Mouse (Mus musculus): ENCODE results near the gene Lrrtm4. TPM values are rescaled to one million over a fixed set of nuclear protein-coding genes. Genes with fewer than 3 reads are reported as not detected.

Lrrtm4 gene
- polyA plus RNA-seq, 1 experiment from 2014 or later: 19.9 TPM

DNA sequence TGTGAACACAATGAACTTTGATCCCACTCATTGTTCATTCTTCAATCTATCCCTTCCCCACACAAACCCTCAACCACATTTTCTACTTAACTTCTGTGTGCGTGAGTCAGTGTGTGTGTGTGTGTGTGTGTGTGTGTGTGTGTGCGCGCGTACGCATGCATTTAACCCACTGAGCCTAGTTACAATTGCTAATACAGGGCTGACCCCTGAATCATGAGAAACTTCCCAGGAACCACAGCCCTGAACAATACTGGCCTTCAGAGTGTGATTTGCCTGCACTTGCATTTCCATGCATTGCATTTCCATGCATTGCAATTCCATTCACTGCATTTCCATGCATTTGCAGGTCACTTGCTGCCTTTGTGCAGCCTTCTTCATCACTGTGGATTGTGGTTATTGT lies 701.8 kb downstream of the Lrrtm4 start:
- no peaks in the 10 kb centered on the region for H3K36me3 ChIP-seq (ENCODE audit: control insufficient read depth, insufficient read depth, low read length)
- H3K27ac ChIP-seq (ENCODE audit: low read depth, low read length): no peak overlapping the region
- ATAC-seq: no peak
- H3K27me3 ChIP-seq (replicated peaks; ENCODE audit: control insufficient read depth, insufficient read depth, low read length): no peaks in the 10 kb centered on the region
- H3K4me2 ChIP-seq (ENCODE audit: low read length): no peak overlapping the region
- H3K4me3 ChIP-seq (ENCODE audit: low read length): no peak overlapping the region
- H3K4me1 ChIP-seq (ENCODE audit: control insufficient read depth, insufficient read depth, low read depth, low read length): no peaks in the 10 kb centered on the region
- H3K9me3 ChIP-seq (ENCODE audit: control insufficient read depth, low read length): no peaks in the 10 kb centered on the region
- no peak overlapping the region for H3K9ac ChIP-seq (ENCODE audit: low read depth, low read length)
- WGBS: 77% methylated on average over 5 of the region's 5 CpGs

DNA sequence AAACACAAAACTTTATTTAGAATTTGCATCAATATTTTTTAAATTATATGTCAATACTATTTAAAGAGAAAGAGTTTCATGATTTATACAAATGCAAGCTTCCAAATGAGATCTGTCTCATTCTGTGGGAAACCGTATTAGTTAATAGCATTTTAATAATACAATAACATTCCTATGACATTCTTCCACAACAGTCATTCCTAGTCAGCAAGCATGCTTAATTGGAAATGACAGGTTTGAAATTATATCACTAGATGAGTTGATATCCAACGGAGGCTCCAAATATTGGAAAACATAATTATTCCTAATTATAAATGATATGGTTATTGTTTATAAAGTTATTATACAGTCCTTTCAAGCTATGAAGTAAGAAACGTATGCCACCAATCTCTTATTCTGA lies 714.7 kb downstream of the Lrrtm4 start:
- H3K9ac ChIP-seq (ENCODE audit: low read depth, low read length): no peak overlapping the region
- no peaks in the 10 kb centered on the region for H3K4me1 ChIP-seq (ENCODE audit: control insufficient read depth, insufficient read depth, low read depth, low read length)
- H3K4me2 ChIP-seq (ENCODE audit: low read length): no peak overlapping the region
- 71% methylated on average over 3 of the region's 3 CpGs for WGBS
- ATAC-seq: no peak
- H3K27ac ChIP-seq (ENCODE audit: low read depth, low read length): no peak overlapping the region
- no peak overlapping the region for H3K4me3 ChIP-seq (ENCODE audit: low read length)
- no peaks in the 10 kb centered on the region for H3K36me3 ChIP-seq (ENCODE audit: control insufficient read depth, insufficient read depth, low read length)
- no peaks in the 10 kb centered on the region for H3K9me3 ChIP-seq (ENCODE audit: control insufficient read depth, low read length)
- no peaks in the 10 kb centered on the region for H3K27me3 ChIP-seq (replicated peaks; ENCODE audit: control insufficient read depth, insufficient read depth, low read length)

DNA sequence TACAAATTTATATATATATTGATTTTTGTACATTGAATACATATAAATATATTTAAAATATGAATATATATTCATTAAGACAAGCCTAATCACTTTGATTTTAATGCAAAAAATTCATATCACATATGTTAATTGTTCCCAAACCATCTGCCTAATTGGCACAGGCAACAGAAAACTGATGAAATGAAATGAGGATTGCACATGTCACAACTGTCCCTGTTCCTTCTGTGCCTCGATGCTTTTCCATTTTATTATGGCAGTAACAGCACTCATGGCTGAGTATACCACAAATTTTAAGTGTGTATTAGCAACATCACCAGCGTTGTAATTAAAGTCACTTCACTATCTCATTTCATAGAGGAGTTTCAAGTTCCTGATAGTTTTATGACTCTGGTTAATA lies 732.1 kb downstream of the Lrrtm4 start:
- no peak overlapping the region for H3K9ac ChIP-seq (ENCODE audit: low read depth, low read length)
- no peak overlapping the region for H3K4me3 ChIP-seq (ENCODE audit: low read length)
- H3K27ac ChIP-seq (ENCODE audit: low read depth, low read length): no peak overlapping the region
- no peaks in the 10 kb centered on the region for H3K4me1 ChIP-seq (ENCODE audit: control insufficient read depth, insufficient read depth, low read depth, low read length)
- WGBS: 73% methylated on average over 2 of the region's 2 CpGs
- no peak overlapping the region for H3K4me2 ChIP-seq (ENCODE audit: low read length)
- no peaks in the 10 kb centered on the region for H3K27me3 ChIP-seq (replicated peaks; ENCODE audit: control insufficient read depth, insufficient read depth, low read length)
- no peaks in the 10 kb centered on the region for H3K9me3 ChIP-seq (ENCODE audit: control insufficient read depth, low read length)
- ATAC-seq: no peak
- H3K36me3 ChIP-seq (ENCODE audit: control insufficient read depth, insufficient read depth, low read length): no peaks in the 10 kb centered on the region

DNA sequence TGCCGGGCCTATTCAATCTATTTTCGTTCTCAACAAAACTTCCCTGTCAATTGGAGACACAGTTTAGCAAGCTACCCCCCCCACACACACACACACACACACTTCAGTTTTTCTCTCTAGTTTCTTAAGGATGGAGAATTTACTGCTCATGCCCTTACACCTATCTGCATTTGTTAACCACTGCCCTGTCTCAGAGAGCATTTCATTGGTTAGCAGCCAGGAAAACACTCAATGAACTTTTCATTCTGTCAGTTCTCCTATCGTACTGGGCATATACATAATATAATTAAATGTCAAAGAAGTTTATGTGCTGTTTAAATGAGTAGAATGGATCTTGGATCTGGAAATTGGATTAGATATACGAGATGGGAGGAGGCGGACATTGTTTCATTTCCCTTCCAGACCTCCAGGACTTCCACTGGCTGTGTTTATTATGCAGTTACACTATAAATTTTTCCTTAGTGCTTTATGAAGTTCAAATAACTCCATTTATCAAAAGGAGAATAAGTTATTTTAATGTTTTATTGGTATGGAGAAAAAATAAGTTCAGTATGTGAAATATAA lies 742.0 kb downstream of the Lrrtm4 start:
- 79% methylated on average over 5 of the region's 5 CpGs for WGBS

DNA sequence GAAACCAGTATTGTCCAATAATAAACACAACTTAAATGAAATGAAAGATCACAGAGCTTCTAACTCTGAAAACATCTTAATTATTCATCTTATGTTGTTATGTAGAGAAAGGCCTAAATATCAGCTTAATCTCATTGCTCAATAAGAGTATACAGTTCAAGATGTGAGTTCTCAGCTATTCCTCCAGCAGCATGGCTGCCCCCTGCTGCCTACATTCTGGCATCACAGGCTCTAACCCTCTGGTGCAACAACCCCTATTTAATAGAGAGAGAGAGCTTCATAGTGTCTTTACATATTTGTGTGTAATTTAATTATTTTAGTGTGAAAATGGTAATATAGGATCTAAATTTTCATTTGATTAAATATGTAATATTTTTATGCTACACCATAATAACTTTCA lies 767.6 kb downstream of the Lrrtm4 start:
- no peak for ATAC-seq
- Histone ChIP-seq H3K27me3 (replicated peaks; ENCODE audit: control insufficient read depth, insufficient read depth, low read length) (no peaks in the 10 kb centered on the region), H3K9me3 (ENCODE audit: control insufficient read depth, low read length) (no peaks in the 10 kb centered on the region)

More for the DNA sequence above, 742.0 kb downstream of the Lrrtm4 start:
- Histone ChIP-seq H3K9ac (ENCODE audit: low read depth, low read length) (no peak overlapping the region), H3K4me3 (ENCODE audit: low read length) (no peak overlapping the region), H3K27ac (ENCODE audit: low read depth, low read length) (no peak overlapping the region), H3K36me3 (ENCODE audit: control insufficient read depth, insufficient read depth, low read length) (no peaks in the 10 kb centered on the region), H3K4me2 (ENCODE audit: low read length) (no peak overlapping the region), H3K4me1 (ENCODE audit: control insufficient read depth, insufficient read depth, low read depth, low read length) (no peaks in the 10 kb centered on the region), H3K9me3 (ENCODE audit: control insufficient read depth, low read length) (no peaks in the 10 kb centered on the region), H3K27me3 (replicated peaks; ENCODE audit: control insufficient read depth, insufficient read depth, low read length) (no peaks in the 10 kb centered on the region)
- no peak for ATAC-seq

DNA sequence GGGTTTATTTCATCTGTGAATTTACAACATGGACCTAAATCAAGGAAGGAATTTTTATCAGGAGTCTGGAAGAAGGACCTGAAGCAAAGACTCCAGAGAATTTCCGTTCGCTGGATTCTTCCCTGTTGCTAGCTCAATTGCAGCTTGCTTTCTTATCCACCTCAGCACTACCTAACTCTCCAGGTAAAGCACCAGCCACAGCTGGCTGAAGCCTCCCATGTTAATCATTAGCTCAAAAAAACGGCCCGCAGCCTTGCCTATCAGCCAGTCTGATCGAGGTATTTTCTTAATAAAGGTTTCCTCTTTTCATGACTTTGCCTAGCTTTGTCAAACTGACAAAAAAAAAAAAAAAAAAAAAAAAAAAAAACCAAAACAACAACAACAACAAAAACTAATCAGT lies 805.1 kb downstream of the Lrrtm4 start:
- H3K4me1 ChIP-seq (ENCODE audit: control insufficient read depth, insufficient read depth, low read depth, low read length): no peaks in the 10 kb centered on the region
- no peak overlapping the region for H3K9ac ChIP-seq (ENCODE audit: low read depth, low read length)
- 85% methylated on average over 5 of the region's 5 CpGs for WGBS
- H3K4me2 ChIP-seq (ENCODE audit: low read length): no peak overlapping the region
- no peak for ATAC-seq
- no peak overlapping the region for H3K27ac ChIP-seq (ENCODE audit: low read depth, low read length)
- H3K4me3 ChIP-seq (ENCODE audit: low read length): no peak overlapping the region
- H3K27me3 ChIP-seq (replicated peaks; ENCODE audit: control insufficient read depth, insufficient read depth, low read length): no peaks in the 10 kb centered on the region
- no peaks in the 10 kb centered on the region for H3K9me3 ChIP-seq (ENCODE audit: control insufficient read depth, low read length)
- H3K36me3 ChIP-seq (ENCODE audit: control insufficient read depth, insufficient read depth, low read length): no peaks in the 10 kb centered on the region

More for the DNA sequence above, 767.6 kb downstream of the Lrrtm4 start:
- Histone ChIP-seq H3K4me2 (ENCODE audit: low read length) (no peak overlapping the region), H3K27ac (ENCODE audit: low read depth, low read length) (no peak overlapping the region), H3K4me1 (ENCODE audit: control insufficient read depth, insufficient read depth, low read depth, low read length) (no peaks in the 10 kb centered on the region), H3K9ac (ENCODE audit: low read depth, low read length) (no peak overlapping the region), H3K36me3 (ENCODE audit: control insufficient read depth, insufficient read depth, low read length) (no peaks in the 10 kb centered on the region), H3K4me3 (ENCODE audit: low read length) (no peak overlapping the region)

DNA sequence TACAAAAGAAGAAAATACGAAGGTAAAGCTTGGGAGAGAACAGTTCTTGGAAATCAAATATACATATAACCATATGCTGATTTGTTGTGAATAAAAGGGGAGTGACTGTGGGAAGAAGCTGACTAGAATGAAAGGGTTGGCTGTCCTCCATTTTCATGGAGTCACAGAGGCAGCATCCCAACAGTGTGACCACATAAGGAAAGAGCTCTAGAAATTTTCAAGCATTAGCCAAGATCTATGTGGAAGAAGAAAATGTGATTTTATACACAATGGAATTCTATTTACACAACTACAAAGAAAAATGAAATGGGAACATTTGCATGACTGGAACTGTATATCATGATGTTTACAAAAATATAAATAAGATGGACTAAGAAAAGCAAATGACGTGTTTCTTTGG lies 821.1 kb downstream of the Lrrtm4 start:
- ATAC-seq: no peak
- Histone ChIP-seq H3K27me3 (replicated peaks; ENCODE audit: control insufficient read depth, insufficient read depth, low read length) (no peaks in the 10 kb centered on the region), H3K4me3 (ENCODE audit: low read length) (no peak overlapping the region), H3K36me3 (ENCODE audit: control insufficient read depth, insufficient read depth, low read length) (no peaks in the 10 kb centered on the region), H3K4me1 (ENCODE audit: control insufficient read depth, insufficient read depth, low read depth, low read length) (no peaks in the 10 kb centered on the region), H3K4me2 (ENCODE audit: low read length) (no peak overlapping the region), H3K9me3 (ENCODE audit: control insufficient read depth, low read length) (no peaks in the 10 kb centered on the region), H3K9ac (ENCODE audit: low read depth, low read length) (no peak overlapping the region), H3K27ac (ENCODE audit: low read depth, low read length) (no peak overlapping the region)
- WGBS: 92% methylated on average over 2 of the region's 2 CpGs

DNA sequence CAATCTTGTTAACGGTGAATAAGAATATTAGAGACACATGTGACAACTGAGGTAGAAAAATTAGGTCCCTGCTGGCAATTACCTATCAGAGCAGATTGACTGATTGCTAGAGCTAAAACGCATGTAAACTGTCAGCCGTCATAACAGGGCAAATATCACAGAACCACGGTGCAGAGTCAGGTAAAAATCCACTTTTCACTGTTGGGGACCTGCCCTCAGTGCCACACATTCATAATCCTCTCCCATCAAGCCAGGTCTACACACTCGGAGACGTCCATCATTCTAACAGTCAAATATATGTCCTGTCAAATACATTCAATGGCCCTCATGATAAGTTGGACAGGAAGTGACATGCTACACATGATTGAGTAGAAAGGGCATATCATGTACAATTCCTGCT lies 826.6 kb downstream of the Lrrtm4 start:
- Histone ChIP-seq H3K4me2 (ENCODE audit: low read length) (no peak overlapping the region), H3K9ac (ENCODE audit: low read depth, low read length) (no peak overlapping the region), H3K4me1 (ENCODE audit: control insufficient read depth, insufficient read depth, low read depth, low read length) (no peaks in the 10 kb centered on the region), H3K4me3 (ENCODE audit: low read length) (no peak overlapping the region), H3K36me3 (ENCODE audit: control insufficient read depth, insufficient read depth, low read length) (no peaks in the 10 kb centered on the region), H3K9me3 (ENCODE audit: control insufficient read depth, low read length) (no peaks in the 10 kb centered on the region), H3K27me3 (replicated peaks; ENCODE audit: control insufficient read depth, insufficient read depth, low read length) (no peaks in the 10 kb centered on the region), H3K27ac (ENCODE audit: low read depth, low read length) (no peak overlapping the region)
- ATAC-seq: peak; percentile 63; the same call in 1 of the 2 replicates
- WGBS: 71% methylated on average over 6 of the region's 6 CpGs

DNA sequence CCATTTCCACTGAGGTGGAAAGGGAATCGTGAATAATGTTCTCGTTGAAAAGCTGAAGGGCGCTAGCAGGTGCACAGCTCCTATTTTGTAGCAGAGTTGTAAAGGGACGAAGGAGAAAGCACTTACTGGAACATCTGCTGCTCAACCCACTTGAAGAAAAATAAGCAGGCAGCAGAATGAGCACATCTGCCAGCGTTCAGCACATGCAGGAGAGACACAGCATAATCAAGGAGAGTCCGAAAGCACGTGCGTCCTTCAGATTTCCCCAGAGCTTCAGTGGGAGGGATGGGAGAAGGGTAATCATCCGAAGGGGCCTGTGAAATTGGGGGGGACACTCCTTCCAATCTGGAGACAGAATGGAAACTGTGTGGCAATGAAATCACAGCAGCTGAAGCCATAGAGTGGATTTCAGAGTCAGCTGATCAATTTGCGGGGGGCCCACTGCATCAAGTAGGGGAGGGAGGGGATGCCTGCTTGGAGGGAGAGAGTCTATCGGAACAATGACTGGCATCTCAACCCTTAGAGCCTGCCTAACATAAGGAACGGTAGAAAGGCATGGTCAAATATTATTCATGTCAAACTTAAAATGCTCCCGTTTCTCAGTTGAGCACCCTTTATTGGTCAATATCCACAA lies 838.4 kb downstream of the Lrrtm4 start:
- H3K27ac ChIP-seq (ENCODE audit: low read depth, low read length): no peak overlapping the region
- no peaks in the 10 kb centered on the region for H3K9me3 ChIP-seq (ENCODE audit: control insufficient read depth, low read length)
- H3K9ac ChIP-seq (ENCODE audit: low read depth, low read length): peak overlapping the region; percentile 22; the same call in 1 of the 2 replicates
- peak; percentile 56 for ATAC-seq
- H3K4me1 ChIP-seq (ENCODE audit: control insufficient read depth, insufficient read depth, low read depth, low read length): no peaks in the 10 kb centered on the region
- peak overlapping the region; percentile 41 for H3K4me2 ChIP-seq (ENCODE audit: low read length)
- H3K4me3 ChIP-seq (ENCODE audit: low read length): peak overlapping the region; percentile 14
- H3K27me3 ChIP-seq (replicated peaks; ENCODE audit: control insufficient read depth, insufficient read depth, low read length): no peaks in the 10 kb centered on the region
- H3K36me3 ChIP-seq (ENCODE audit: control insufficient read depth, insufficient read depth, low read length): no peaks in the 10 kb centered on the region
- 48% methylated on average over 13 of the region's 13 CpGs for WGBS

All from hindbrain, embryonic 16.5 days (tissue).